In the genomic region with DNA sequence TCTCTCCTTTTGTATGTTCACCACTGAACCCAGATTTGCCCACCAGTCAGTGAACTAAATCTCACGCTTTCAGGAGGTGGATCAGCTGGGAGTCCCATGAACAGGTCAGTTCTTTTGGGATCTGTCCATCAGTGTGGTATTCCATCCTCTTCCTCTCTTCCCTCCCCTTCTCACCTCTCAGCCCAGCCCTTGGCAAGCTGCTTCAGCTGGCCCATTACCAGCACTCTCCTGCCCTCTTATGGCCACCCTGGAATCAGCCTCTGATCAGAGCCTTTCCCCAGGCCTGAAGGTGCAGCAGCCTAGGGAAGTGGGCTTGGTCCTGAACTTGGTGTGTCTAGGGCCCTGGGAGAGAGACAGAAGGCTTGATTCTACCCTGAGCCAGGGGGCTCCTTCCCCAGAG, we compare ENCODE assay signal across 8 mouse cellular contexts. TPM values are rescaled to one million over a fixed set of nuclear protein-coding genes. Genes with fewer than 3 reads are reported as not detected.
DNase-seq lines count a peak whose midpoint lies in the region; ATAC-seq and TF ChIP-seq lines count a peak whose summit lies in the region.

No protein-coding gene starts in this region.

- 27% methylated on average over 1 of the region's 1 CpGs for WGBS in heart, embryonic 10.5 days
- 44% methylated on average over 1 of the region's 1 CpGs for WGBS in forebrain, embryonic 15.5 days
- 56% methylated on average over 1 of the region's 1 CpGs for WGBS in hindbrain, embryonic 12.5 days
- WGBS in midbrain, embryonic 13.5 days, result 60% methylated on average over 1 of the region's 1 CpGs
- 30% methylated on average over 1 of the region's 1 CpGs for WGBS in stomach, postnatal 0 days

- peak; percentile 74 to 86 for DNase-seq in heart, adult 18-20 months
- DNase-seq in heart, embryonic 10.5 days (ENCODE audit: low spot score), result no peak
- peak; percentile 77 for DNase-seq in brain, embryonic 14.5 days (ENCODE audit: low read depth)
- peak; percentile 56 to 57 for DNase-seq in layer of hippocampus, postnatal 14 days (ENCODE audit: low spot score in 2 of 2)
- DNase-seq in stomach, postnatal 0 days (ENCODE audit: low spot score), result peak; percentile 70

- H3K4me3 ChIP-seq in heart, embryonic 10.5 days, result no peak overlapping the region
- no peak overlapping the region for H3K4me3 ChIP-seq in forebrain, embryonic 15.5 days
- no peak overlapping the region for H3K4me3 ChIP-seq in hindbrain, embryonic 12.5 days
- H3K4me3 ChIP-seq in midbrain, embryonic 13.5 days (replicated peaks), result no peak overlapping the region
- no peak overlapping the region for H3K4me3 ChIP-seq in stomach, postnatal 0 days (ENCODE audit: low read depth, low read length)

- H3K27ac ChIP-seq in heart, embryonic 10.5 days, result no peak overlapping the region
- no peak overlapping the region for H3K27ac ChIP-seq in forebrain, embryonic 15.5 days (replicated peaks)
- no peak overlapping the region for H3K27ac ChIP-seq in hindbrain, embryonic 12.5 days
- no peak overlapping the region for H3K27ac ChIP-seq in midbrain, embryonic 13.5 days
- no peak overlapping the region for H3K27ac ChIP-seq in stomach, postnatal 0 days (replicated peaks)

- H3K27me3 ChIP-seq in heart, embryonic 10.5 days (ENCODE audit: insufficient read depth, poor library complexity, severe bottlenecking), result peaks cover 33% of the 10 kb centered on the region
- peaks cover 15% of the 10 kb centered on the region; the same call in 1 of the 2 replicates for H3K27me3 ChIP-seq in forebrain, embryonic 15.5 days
- peaks cover 24% of the 10 kb centered on the region for H3K27me3 ChIP-seq in hindbrain, embryonic 12.5 days
- peaks cover 51% of the 10 kb centered on the region for H3K27me3 ChIP-seq in midbrain, embryonic 13.5 days
- H3K27me3 ChIP-seq in stomach, postnatal 0 days (ENCODE audit: control insufficient read depth, insufficient read depth, low read length), result no peaks in the 10 kb centered on the region

- peaks cover 17% of the 10 kb centered on the region for H3K4me1 ChIP-seq in heart, embryonic 10.5 days
- H3K4me1 ChIP-seq in forebrain, embryonic 15.5 days, result peaks cover 8% of the 10 kb centered on the region; the same call in 1 of the 2 replicates
- H3K4me1 ChIP-seq in hindbrain, embryonic 12.5 days, result peaks cover 10% of the 10 kb centered on the region
- peaks cover 8% of the 10 kb centered on the region for H3K4me1 ChIP-seq in midbrain, embryonic 13.5 days (replicated peaks)
- H3K4me1 ChIP-seq in stomach, postnatal 0 days (replicated peaks; ENCODE audit: control insufficient read depth, insufficient read depth), result no peaks in the 10 kb centered on the region

- no peaks in the 10 kb centered on the region for H3K9me3 ChIP-seq in heart, embryonic 10.5 days
- no peaks in the 10 kb centered on the region for H3K9me3 ChIP-seq in forebrain, embryonic 15.5 days
- H3K9me3 ChIP-seq in hindbrain, embryonic 12.5 days (replicated peaks), result no peaks in the 10 kb centered on the region
- H3K9me3 ChIP-seq in midbrain, embryonic 13.5 days, result no peaks in the 10 kb centered on the region
- H3K9me3 ChIP-seq in stomach, postnatal 0 days (ENCODE audit: control insufficient read depth, low read length), result no peaks in the 10 kb centered on the region

- TF ChIP-seq EP300 in stomach, postnatal 0 days (optimal IDR thresholded peaks at IDR 0.05), result no peak

- peak; percentile 41; the same call in 1 of the 2 replicates for ATAC-seq in forebrain, embryonic 15.5 days (replicated peaks)
- peak; percentile 55; the same call in 1 of the 2 replicates for ATAC-seq in hindbrain, embryonic 12.5 days (ENCODE audit: low FRiP score)
- ATAC-seq in midbrain, embryonic 13.5 days, result peak; percentile 75
- peak; percentile 48; the same call in 1 of the 2 replicates for ATAC-seq in stomach, postnatal 0 days (ENCODE audit: low FRiP score, low TSS enrichment)

- H3K36me3 ChIP-seq in heart, embryonic 10.5 days, result no peaks in the 10 kb centered on the region
- H3K36me3 ChIP-seq in forebrain, embryonic 15.5 days, result no peaks in the 10 kb centered on the region
- no peaks in the 10 kb centered on the region for H3K36me3 ChIP-seq in hindbrain, embryonic 12.5 days
- no peaks in the 10 kb centered on the region for H3K36me3 ChIP-seq in midbrain, embryonic 13.5 days
- no peaks in the 10 kb centered on the region for H3K36me3 ChIP-seq in stomach, postnatal 0 days (ENCODE audit: control insufficient read depth, insufficient read depth, low read length)

- TF ChIP-seq CTCF in brain, embryonic 14.5 days (IDR thresholded peaks at IDR 0.05; ENCODE audit: borderline replicate concordance, extremely low read depth, insufficient read depth, insufficient read length), result peak; percentile 91
- peak; percentile 93 for TF ChIP-seq CTCF in stomach, postnatal 0 days (IDR thresholded peaks at IDR 0.05; ENCODE audit: low read depth)

- H3K4me2 ChIP-seq in forebrain, embryonic 15.5 days (replicated peaks), result no peak overlapping the region
- H3K4me2 ChIP-seq in hindbrain, embryonic 12.5 days (replicated peaks), result no peak overlapping the region
- no peak overlapping the region for H3K4me2 ChIP-seq in midbrain, embryonic 13.5 days (replicated peaks)
- H3K4me2 ChIP-seq in stomach, postnatal 0 days (replicated peaks; ENCODE audit: low read depth), result no peak overlapping the region

- TF ChIP-seq POLR2A in brain, embryonic 14.5 days (IDR thresholded peaks at IDR 0.05; ENCODE audit: borderline replicate concordance, extremely low read depth, insufficient read depth, insufficient read length, poor library complexity, severe bottlenecking), result no peak

- no peak overlapping the region for H3K9ac ChIP-seq in forebrain, embryonic 15.5 days (replicated peaks)
- H3K9ac ChIP-seq in hindbrain, embryonic 12.5 days, result no peak overlapping the region
- no peak overlapping the region for H3K9ac ChIP-seq in midbrain, embryonic 13.5 days (replicated peaks)
- no peak overlapping the region for H3K9ac ChIP-seq in stomach, postnatal 0 days (ENCODE audit: low read length)

RNA-seq across cellular contexts. Expression of a gene that starts 42.4 kb away (rescaled TPM):
- total RNA-seq in heart, adult 18-20 months (2021), result under 1 TPM; 0.67 to 0.92 TPM
- 0.04 and 0.10 TPM in 2 replicates for polyA plus RNA-seq in heart, embryonic 10.5 days (2016; fragmentation: Nextera tagmentation; extraction: Ambion mirVana)
- 0.20 and 0.63 TPM in 2 replicates for polyA plus RNA-seq in brain, embryonic 14.5 days (2012; rRNA removed)
- 0.11 and 0.18 TPM in 2 replicates for polyA plus RNA-seq in forebrain, embryonic 15.5 days (2015; fragmentation: Nextera tagmentation; extraction: Ambion mirVana)
- polyA plus RNA-seq in hindbrain, embryonic 12.5 days (2016; fragmentation: Nextera tagmentation; extraction: Ambion mirVana), result 0.19 and 0.51 TPM in 2 replicates
- under 1 TPM in 1 of 2 experiments, not detected in 1; 0.32 TPM for total RNA-seq in layer of hippocampus, postnatal 14 days (2021)
- 0.11 and 0.17 TPM in 2 replicates for polyA plus RNA-seq in midbrain, embryonic 13.5 days (2015; fragmentation: Nextera tagmentation; extraction: Ambion mirVana)
- polyA plus RNA-seq in stomach, postnatal 0 days (2015; fragmentation: Nextera tagmentation; extraction: Ambion mirVana), result 2.2 and 3.1 TPM in 2 replicates
